Mouse (Mus musculus): ENCODE results near the gene Yif1b.

The Yif1b gene

GRCm38 (mm10) chr7:29280801-29281200 is 42.7 kb downstream of the Yif1b start:
- DNase-seq (ENCODE audit: low spot score in 2 of 2) = no peak

GRCm38 (mm10) chr7:29281201-29282073 is 43.3 kb downstream of the Yif1b start, which contains the start of gene Spint2:
TSS of gene Spint2 (minus strand) at chr7:29281912.
- DNase-seq (ENCODE audit: low spot score in 2 of 2) = peak; percentile 34 to 36

- DNase-seq (ENCODE audit: low spot score in 2 of 2) = no peak
Measured at GRCm38 (mm10) chr7:29282074-29282554, 44.0 kb downstream of the Yif1b start.

- DNase-seq (ENCODE audit: low spot score in 2 of 2) = no peak
Measured at GRCm38 (mm10) chr7:29283876-29284275, 45.7 kb downstream of the Yif1b start.

- no peak for DNase-seq (ENCODE audit: low spot score in 2 of 2)
Measured at GRCm38 (mm10) chr7:29284523-29284922, 46.4 kb downstream of the Yif1b start.

- DNase-seq (ENCODE audit: low spot score in 2 of 2) = no peak
Measured at GRCm38 (mm10) chr7:29287481-29287880, 49.4 kb downstream of the Yif1b start.

GRCm38 (mm10) chr7:29288079-29288478 is 50.0 kb downstream of the Yif1b start:
- no peak for DNase-seq (ENCODE audit: low spot score in 2 of 2)

GRCm38 (mm10) chr7:29288942-29289638 is 51.0 kb downstream of the Yif1b start, which contains the start of gene Ppp1r14a:
TSS of gene Ppp1r14a (plus strand) at chr7:29289308.
- peak in 1 of 2 experiments; percentile 50 for DNase-seq (ENCODE audit: low spot score in 2 of 2)

- DNase-seq (ENCODE audit: low spot score in 2 of 2) = no peak
Measured at GRCm38 (mm10) chr7:29289856-29290255, 51.7 kb downstream of the Yif1b start.

- no peak for DNase-seq (ENCODE audit: low spot score in 2 of 2)
Measured at GRCm38 (mm10) chr7:29290691-29291485, 52.8 kb downstream of the Yif1b start.

- DNase-seq (ENCODE audit: low spot score in 2 of 2) = no peak
Measured at GRCm38 (mm10) chr7:29291616-29292457, 53.7 kb downstream of the Yif1b start.

- DNase-seq (ENCODE audit: low spot score in 2 of 2) = no peak
Measured at GRCm38 (mm10) chr7:29292458-29293098, 54.4 kb downstream of the Yif1b start.

GRCm38 (mm10) chr7:29293131-29294065 is 55.3 kb downstream of the Yif1b start:
- no peak for DNase-seq (ENCODE audit: low spot score in 2 of 2)

- no peak for DNase-seq (ENCODE audit: low spot score in 2 of 2)
Measured at GRCm38 (mm10) chr7:29294111-29294761, 56.1 kb downstream of the Yif1b start.

- no peak for DNase-seq (ENCODE audit: low spot score in 2 of 2)
Measured at GRCm38 (mm10) chr7:29295861-29296647, 57.9 kb downstream of the Yif1b start.

- peak in 1 of 2 experiments; percentile 53 for DNase-seq (ENCODE audit: low spot score in 2 of 2)
Measured at GRCm38 (mm10) chr7:29296998-29297397, 58.9 kb downstream of the Yif1b start.

Data from frontal cortex, postnatal 10 days (tissue).